Mouse (Mus musculus) lung, adult 2 months (tissue): Measurements from ENCODE around the gene Ctla4. TPM values are rescaled to one million over a fixed set of nuclear protein-coding genes. Genes with fewer than 3 reads are reported as not detected.

ENCODE experiments used
- DNase-seq: peaks from one replicate; pipeline ENCODE4 v3.0.0; 2022
- H3K4me1 ChIP-seq: fragments of 200-500 bp; 2 replicates; pipeline ENCODE4 v1.6.1; 2011; ENCODE audit warnings: low read length; ENCODE audit not compliant: control insufficient read depth, insufficient read depth
- H3K4me3 ChIP-seq: fragments of 200-500 bp; replicated peaks from 2 replicates; pipeline ENCODE3; 2011; ENCODE audit warnings: low read depth, mild to moderate bottlenecking, control low read depth, low read length; ENCODE audit errors: extremely low read depth
- CTCF ChIP-seq: fragments of 200-500 bp; IDR thresholded peaks from 2 replicates; pipeline ENCODE4 v1.5.1; 2011; ENCODE audit warnings: mild to moderate bottlenecking, low read length, control low read depth; ENCODE audit not compliant: insufficient read depth
- POLR2A ChIP-seq: fragments of 200-500 bp; IDR thresholded peaks from 2 replicates; pipeline ENCODE4 v1.6.1; 2011; ENCODE audit warnings: low read depth, mild to moderate bottlenecking, control low read depth, low read length, borderline replicate concordance; ENCODE audit errors: extremely low read depth
- WGBS: fragments of 180-500 bp; shearing (Covaris S2); methylation state at CpG from one replicate; pipeline ENCODE4 v1.1.7; 2018; 5-methylcytosine and 5-hydroxymethylcytosine counted together
- polyA plus RNA-seq: library from polyadenylated mRNA; depleted of rRNA; stranded (reverse); fragments of >200 nt; gene quantifications from 2 replicates; pipeline ENCODE4 v1.2.3, GENCODE M21; 2012; rRNA removed

Gene Ctla4
- polyA plus RNA-seq, 1 experiment, result 0.18 TPM

- TF ChIP-seq CTCF (no peak), POLR2A (no peak)
- WGBS, result 87% methylated on average over 6 of the region's 6 CpGs
These were observed 69.4 kb downstream of the Ctla4 start for GRCm38 (mm10) chr1:60956196-60956595.

DNA sequence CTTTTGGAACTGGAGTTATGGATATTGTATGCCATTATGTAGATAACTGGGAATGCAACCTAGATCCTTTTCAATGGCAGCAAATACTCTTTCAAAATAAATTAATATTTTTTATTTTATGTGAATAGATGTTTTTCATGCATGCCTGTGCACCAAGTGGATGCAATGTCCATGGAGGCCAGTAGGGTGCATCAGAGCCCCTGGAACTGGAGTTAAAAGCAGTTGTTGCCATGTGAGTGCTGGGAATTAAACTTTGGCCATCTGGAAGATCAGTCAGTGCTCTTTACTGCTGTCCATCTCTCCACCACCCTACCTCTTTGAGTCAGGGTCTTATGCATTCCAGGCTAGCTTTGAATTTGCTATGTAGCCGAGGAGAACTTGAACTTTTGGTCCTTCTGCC is 71.5 kb downstream of the Ctla4 start:
- no peak overlapping the region for H3K4me3 ChIP-seq
- H3K4me1 ChIP-seq, result peaks cover 4% of the 10 kb centered on the region; the same call in 1 of the 2 replicates
- 100% methylated on average over 1 of the region's 1 CpGs for WGBS
- TF ChIP-seq POLR2A, result no peak
- peak; percentile 26; the same call in 1 of the 2 replicates for TF ChIP-seq CTCF
- DNase-seq, result no peak

More at GRCm38 (mm10) chr1:60956196-60956595, 69.4 kb downstream of the Ctla4 start:
- no peak for DNase-seq
- H3K4me1 ChIP-seq, result peaks cover 4% of the 10 kb centered on the region; the same call in 1 of the 2 replicates
- H3K4me3 ChIP-seq, result no peak overlapping the region

- no peak overlapping the region for H3K4me3 ChIP-seq
- DNase-seq, result no peak
- WGBS, result 54% methylated on average over 4 of the region's 4 CpGs
- peaks cover 4% of the 10 kb centered on the region; the same call in 1 of the 2 replicates for H3K4me1 ChIP-seq
- no peak for TF ChIP-seq POLR2A
- no peak for TF ChIP-seq CTCF
These were observed 72.4 kb downstream of the Ctla4 start for GRCm38 (mm10) chr1:60959246-60959645.

- WGBS, result 23% methylated on average over 11 of the region's 11 CpGs
- Histone ChIP-seq H3K4me1 (peaks cover 4% of the 10 kb centered on the region; the same call in 1 of the 2 replicates), H3K4me3 (no peak overlapping the region)
- DNase-seq, result peak; percentile 15
- peak; percentile 39; the same call in 1 of the 2 replicates for TF ChIP-seq POLR2A
- TF ChIP-seq CTCF, result no peak
These were observed 73.7 kb downstream of the Ctla4 start for GRCm38 (mm10) chr1:60960451-60960850.

DNA sequence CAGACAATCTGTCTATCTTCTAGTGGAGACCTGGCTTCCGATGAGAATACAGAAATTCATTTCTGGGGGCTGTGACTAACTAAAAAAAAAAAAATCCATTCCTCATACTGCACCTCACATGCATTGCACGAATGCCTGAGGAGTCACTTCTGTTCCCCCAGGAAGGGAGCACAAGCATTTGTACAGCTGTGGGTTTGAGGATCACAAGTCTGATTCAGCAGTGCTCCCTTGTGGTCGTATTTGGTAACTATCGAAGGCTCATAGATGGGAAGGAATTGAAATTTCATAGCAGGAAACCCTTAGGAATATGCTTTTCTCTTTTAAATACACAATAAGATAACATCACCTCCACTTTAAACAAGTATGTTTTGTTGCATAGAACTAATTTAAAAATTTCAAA is 74.3 kb downstream of the Ctla4 start:
- TF ChIP-seq CTCF, result peak; percentile 37
- no peak for TF ChIP-seq POLR2A
- 6% methylated on average over 4 of the region's 4 CpGs for WGBS
- no peak overlapping the region for H3K4me3 ChIP-seq
- peak; percentile 22 for DNase-seq
- H3K4me1 ChIP-seq, result peaks cover 4% of the 10 kb centered on the region; the same call in 1 of the 2 replicates

DNA sequence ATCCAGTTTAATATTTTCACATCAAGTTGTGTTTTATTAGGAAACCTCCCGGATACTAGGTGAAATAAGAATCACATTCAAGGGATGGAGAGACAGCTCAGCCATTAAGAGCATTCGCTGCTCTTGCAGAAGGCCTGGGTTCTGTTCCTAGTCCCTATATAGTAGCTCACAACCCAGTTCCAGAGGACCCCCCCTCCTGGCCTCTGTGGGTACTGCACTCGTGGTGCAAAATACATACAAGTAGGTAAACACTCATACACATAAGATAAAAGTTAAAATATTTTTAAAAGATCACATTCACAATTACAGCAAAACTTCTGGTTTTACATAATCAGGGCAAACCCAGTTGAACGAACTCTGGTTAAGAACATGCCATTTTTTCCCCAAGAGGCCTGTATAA is 75.3 kb downstream of the Ctla4 start:
- H3K4me1 ChIP-seq, result peaks cover 4% of the 10 kb centered on the region; the same call in 1 of the 2 replicates
- WGBS, result 84% methylated on average over 4 of the region's 4 CpGs
- TF ChIP-seq POLR2A (no peak), CTCF (no peak; the same call in 1 of the 2 replicates)
- DNase-seq, result no peak
- H3K4me3 ChIP-seq, result no peak overlapping the region

Other genes starting within 250 kb of the Ctla4 start
- 0.50 and 0.52 TPM in 2 replicates for gene Cd28, start 170.2 kb upstream of the Ctla4 start, polyA plus RNA-seq
- 0.48 and 0.60 TPM in 2 replicates for gene Icos, start 90.9 kb downstream of the Ctla4 start, polyA plus RNA-seq